Mouse (Mus musculus) kidney, adult 10 weeks (tissue): Measurements from ENCODE around the gene Klf15. TPM values are rescaled to one million over a fixed set of nuclear protein-coding genes. Genes with fewer than 3 reads are reported as not detected.

Source experiments
- polyA plus RNA-seq: library from polyadenylated mRNA; stranded (reverse); fragments of 350-450 nt; fragmentation: Illumina TruSeq; extraction: RNeasy Lipid Tissue Mini Kit (QIAGEN cat#74804); gene quantifications from one replicate; pipeline ENCODE4 v1.2.3, GENCODE M21; 2014; ENCODE audit warnings: low read depth, low replicate concordance

The Klf15 gene
- 24.9 TPM for polyA plus RNA-seq

GRCm38 (mm10) chr6:90462181-90462706 lies at the start of gene Klf15:
Gene Klf15 (plus strand): TSS chr6:90462576.

GRCm38 (mm10) chr6:90428380-90428974 lies 33.9 kb upstream of the Klf15 start, which contains the start of gene Cfap100:
Gene Cfap100 (minus strand): TSS chr6:90428797.

DNA sequence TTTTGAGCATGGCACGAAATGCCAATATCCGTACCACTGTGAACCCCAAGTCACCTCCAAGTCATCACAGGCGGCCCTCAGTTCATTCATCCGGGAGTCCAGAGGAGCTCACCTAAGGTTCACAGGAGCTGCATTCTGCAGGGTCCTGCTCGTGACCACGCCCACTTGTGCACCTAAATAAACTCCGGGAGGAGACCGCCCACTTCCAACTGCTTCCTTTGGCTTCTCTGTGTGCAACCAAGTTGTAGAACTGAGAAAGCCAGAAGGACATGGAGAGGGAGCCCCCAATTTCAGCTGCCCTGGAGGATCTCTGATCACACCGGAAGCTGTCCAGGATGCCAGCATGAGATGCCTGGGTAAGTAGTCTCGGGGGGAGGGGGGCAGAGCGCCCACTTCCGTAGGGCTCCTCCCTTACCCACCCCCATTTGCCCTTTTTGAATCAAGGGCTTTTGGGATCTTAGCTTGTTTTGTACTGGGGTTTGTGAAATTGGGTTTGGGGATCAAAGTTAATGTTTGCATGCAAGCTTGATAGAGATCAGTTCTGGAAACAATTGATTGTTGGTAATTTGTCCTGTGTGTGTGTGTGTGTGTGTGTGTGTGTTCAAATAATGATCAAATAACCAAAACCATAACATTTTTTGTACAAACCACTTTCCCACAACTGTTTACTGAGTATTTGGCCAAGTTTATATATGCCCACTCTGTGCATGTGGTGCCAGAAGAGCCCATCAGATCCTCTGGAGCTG lies 24.0 kb downstream of the Klf15 start, which contains the start of gene Aldh1l1:
Gene Aldh1l1 (plus strand): TSS at position 252 of the 746 bp plus-strand sequence.

Other genes with a start within 250 kb of the Klf15 start
- not detected for gene Vmn1r53, start 238.1 kb upstream of the Klf15 start, polyA plus RNA-seq
- not detected for gene Vmn1r54, start 216.3 kb upstream of the Klf15 start, polyA plus RNA-seq
- not detected for gene BC048671, start 161.4 kb upstream of the Klf15 start, polyA plus RNA-seq
- not detected for gene Chst13, start 137.4 kb upstream of the Klf15 start, polyA plus RNA-seq
- gene Uroc1, start 129.3 kb upstream of the Klf15 start, polyA plus RNA-seq, result 9.7 TPM
- 11.0 TPM for gene Zxdc, start 93.1 kb upstream of the Klf15 start, polyA plus RNA-seq
- not detected for gene Cfap100, start 33.8 kb upstream of the Klf15 start, polyA plus RNA-seq
- 21.5 TPM for gene Aldh1l1, start 23.9 kb downstream of the Klf15 start, polyA plus RNA-seq
- not detected for gene Slc41a3, start 142.1 kb downstream of the Klf15 start, polyA plus RNA-seq